In the genomic region with DNA sequence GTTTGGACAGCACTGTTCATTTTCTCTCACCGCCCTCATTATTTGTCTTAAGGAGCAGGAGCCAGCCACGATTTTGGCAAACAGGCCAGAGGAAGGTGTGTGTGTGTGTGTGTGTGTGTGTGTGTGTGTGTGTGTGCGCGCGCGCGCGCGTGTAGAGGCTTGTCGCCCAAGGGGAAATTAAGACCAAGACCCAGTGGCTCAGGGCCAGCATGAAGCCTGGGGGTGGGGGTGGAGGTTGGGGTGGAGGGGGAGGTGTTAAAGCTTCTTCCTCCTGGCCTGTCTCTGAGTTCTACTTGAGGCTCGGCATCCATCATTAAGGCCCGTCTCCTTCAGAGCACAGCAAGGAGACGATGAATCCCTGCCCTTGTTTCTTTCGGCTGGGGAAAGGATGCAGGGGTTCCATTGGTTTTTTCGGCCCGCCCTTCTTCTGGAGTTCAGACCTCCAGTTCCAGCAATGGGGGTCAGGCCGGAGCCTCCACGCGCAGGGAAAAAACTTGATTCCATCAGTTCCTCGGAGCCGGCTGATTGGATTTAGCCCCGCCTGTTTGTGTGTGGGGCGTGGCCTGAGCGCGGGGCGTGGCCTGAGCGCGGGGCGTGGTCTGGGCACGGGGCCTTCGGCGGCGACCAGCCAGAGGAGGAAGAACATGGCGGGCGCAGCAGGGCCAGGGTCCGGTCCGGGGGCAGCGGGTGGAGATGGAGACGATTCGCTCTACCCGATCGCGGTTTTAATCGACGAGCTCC, we compare ENCODE assay signal across 8 mouse cellular contexts. TPM values are rescaled to one million over a fixed set of nuclear protein-coding genes. Genes with fewer than 3 reads are reported as not detected.
A peak's percentile ranks its signal among the peaks of the same experiment; 100 is the strongest.
DNase-seq lines count a peak whose midpoint lies in the region; ATAC-seq and TF ChIP-seq lines count a peak whose summit lies in the region.

No protein-coding gene starts in this region.

- H3K4me2 ChIP-seq in hindbrain, embryonic 12.5 days (replicated peaks) = peak overlapping the region; percentile 64

- H3K4me1 ChIP-seq in hindbrain, embryonic 12.5 days = peaks cover 18% of the 10 kb centered on the region

- no peak for TF ChIP-seq CTCF in Patski (IDR thresholded peaks at IDR 0.05)

- peak overlapping the region; percentile 83 for H3K9ac ChIP-seq in hindbrain, embryonic 12.5 days

- peak overlapping the region; percentile 71 for H3K4me3 ChIP-seq in hindbrain, embryonic 12.5 days

- under 1% methylated on average over 37 of the region's 45 CpGs for WGBS in hindbrain, embryonic 12.5 days

- H3K27ac ChIP-seq in hindbrain, embryonic 12.5 days = peak overlapping the region; percentile 65

- no peak for DNase-seq in Patski (ENCODE audit: low read depth, low spot score)
- peak; percentile 97 for DNase-seq in cerebellum, postnatal 10 days
- DNase-seq in frontal cortex, postnatal 10 days (ENCODE audit: low spot score in 2 of 2) = peak; percentile 84 to 92
- DNase-seq in layer of hippocampus, postnatal 25 days (ENCODE audit: extremely low spot score in 1 of 2, low spot score in 1 of 2) = peak; percentile 83 to 88
- DNase-seq in lung, postnatal 14 days = peak; percentile 94
- DNase-seq in ovary, postnatal 36 days (ENCODE audit: low spot score) = peak; percentile 96
- peak; percentile 93 for DNase-seq in thymus, postnatal 14 days

- peaks cover 23% of the 10 kb centered on the region for H3K36me3 ChIP-seq in hindbrain, embryonic 12.5 days

- POLR2A ChIA-PET in Patski (lab: Charles Lee) = interaction anchor here (0.6 to 0.7 kb wide), 3 partner anchors 157 to 1019 kb away, joined by 3 to 5 read pairs (median 4); no protein-coding TSS in a partner anchor

- H3K9me3 ChIP-seq in hindbrain, embryonic 12.5 days (replicated peaks) = no peaks in the 10 kb centered on the region

- H3K27me3 ChIP-seq in Patski = no peaks in the 10 kb centered on the region
- H3K27me3 ChIP-seq in hindbrain, embryonic 12.5 days = no peaks in the 10 kb centered on the region

- CTCF ChIA-PET in Patski (lab: Charles Lee) = interaction anchor here (1.1 kb wide), 2 partner anchors 10 to 142 kb away, joined by 3 read pairs; no protein-coding TSS in a partner anchor

- in situ Hi-C loops in Patski (cut with MboI; ENCODE audit: low pct_unique_long_range_greater_than_20kb) = no loop called here

- peak; percentile 76 for ATAC-seq in Patski
- peak; percentile 94 for ATAC-seq in hindbrain, embryonic 12.5 days (ENCODE audit: low FRiP score)

RNA-seq across cellular contexts. Expression of gene Ppp2r1b, which starts 11.4 kb away (rescaled TPM):
- polyA plus RNA-seq in Patski (2021) = 34.9 TPM
- 87.6 and 90.5 TPM in 2 replicates for polyA plus RNA-seq in hindbrain, embryonic 12.5 days (2016; fragmentation: Nextera tagmentation; extraction: Ambion mirVana)
- total RNA-seq in layer of hippocampus, postnatal 25 days (2021) = 10 to 100 TPM; 17.2 to 17.4 TPM
